Mouse (Mus musculus) thymus, postnatal 0 days (tissue): ENCODE results near the gene Nup210l. TPM values are rescaled to one million over a fixed set of nuclear protein-coding genes. Genes with fewer than 3 reads are reported as not detected.
"Not testable (repeated sequence)": the region's sequence is repeated elsewhere in the genome, so short reads cannot be mapped to it uniquely, and the experiment has no call there.

Experiments used
- DNase-seq: peaks from one replicate; pipeline ENCODE4 v3.0.0-alpha.2; 2015; ENCODE audit warnings: low spot score
- polyA plus RNA-seq: library from polyadenylated mRNA; unstranded; fragments of >200 nt; fragmentation: Nextera tagmentation; extraction: Ambion mirVana; gene quantifications from 2 replicates; pipeline ENCODE4 v1.2.1, GENCODE M21; 2015

The Nup210l gene
- polyA plus RNA-seq, 1 experiment from 2014 or later, result 0.27 TPM

DNA sequence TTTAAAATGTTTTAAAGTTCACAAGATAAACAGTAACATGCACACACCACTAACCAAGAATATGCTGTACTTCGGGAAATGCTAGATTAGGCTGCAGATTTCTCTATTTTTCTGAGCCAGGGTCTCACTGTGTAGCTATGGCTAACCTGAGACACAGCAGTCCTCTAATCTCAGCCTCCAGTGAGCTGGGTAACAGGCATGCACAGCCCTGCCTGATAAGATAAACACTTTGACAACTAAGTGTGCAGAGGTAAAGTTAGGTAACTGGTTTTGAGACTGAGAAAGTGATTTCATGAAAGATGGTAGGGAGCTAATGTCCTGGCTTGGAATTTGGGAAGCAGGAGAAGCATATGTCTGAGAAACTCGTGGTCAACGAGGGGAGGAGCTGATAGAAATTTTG, 9.5 kb upstream of the Nup210l start:
- DNase-seq, result no peak

DNA sequence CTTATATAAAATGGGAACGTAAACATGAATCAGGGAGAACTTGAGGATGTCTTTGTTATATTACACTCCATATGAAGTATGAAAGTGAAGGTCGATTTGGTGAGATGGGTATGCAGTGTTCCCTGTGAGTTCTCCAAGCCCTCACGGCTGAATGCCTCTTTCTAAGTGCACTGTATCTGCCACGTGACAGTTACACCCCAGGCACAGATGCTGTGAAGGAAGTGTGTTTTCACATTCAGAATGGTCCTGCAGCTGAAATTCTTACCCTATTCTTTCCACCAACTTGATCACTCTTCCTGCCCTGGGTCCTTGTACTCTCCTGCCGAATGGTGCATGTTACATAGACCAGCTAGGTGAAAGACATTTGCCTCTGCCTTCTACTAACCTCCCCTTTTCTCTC, 6.0 kb upstream of the Nup210l start:
- DNase-seq, result no peak

DNA sequence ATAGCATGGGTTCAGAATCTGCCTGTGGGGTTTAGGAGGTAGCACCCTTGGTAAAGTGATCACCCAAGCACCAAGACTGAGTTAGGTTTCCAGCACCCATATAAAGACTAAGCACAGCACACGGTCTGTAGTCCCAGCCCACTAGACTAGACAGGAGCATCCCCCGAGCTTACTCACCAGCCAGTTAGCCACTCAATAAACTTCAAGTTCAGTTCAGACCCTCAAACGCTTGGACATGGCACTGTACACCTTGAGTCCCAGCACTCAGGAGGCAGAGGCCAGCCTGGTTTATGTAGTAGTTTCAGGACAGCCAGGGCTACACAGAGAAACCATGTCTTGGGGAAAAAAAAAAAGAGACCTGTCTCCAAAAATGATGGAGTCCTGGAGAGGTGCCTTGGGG, 2.9 kb upstream of the Nup210l start:
- DNase-seq, result no peak

DNA sequence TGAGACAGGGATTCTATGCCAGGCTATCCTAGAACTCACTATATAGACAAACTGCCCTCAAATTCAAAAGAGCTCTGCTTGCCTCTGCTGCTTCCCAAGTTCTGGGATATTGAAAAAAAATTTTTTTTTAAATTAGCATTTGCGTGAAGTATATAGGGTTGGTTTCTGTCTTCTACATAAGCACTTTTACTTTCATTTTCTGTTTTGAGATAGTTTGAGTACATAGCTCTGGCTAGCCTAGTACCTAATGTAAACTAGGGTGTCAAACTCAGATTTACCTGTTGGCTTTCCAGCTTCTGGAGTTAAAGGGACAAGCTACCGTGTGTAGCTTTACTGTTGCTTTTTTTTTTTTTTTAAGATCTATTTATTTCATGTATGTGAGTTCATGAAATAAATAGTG, 2.3 kb upstream of the Nup210l start:
- no peak for DNase-seq

DNA sequence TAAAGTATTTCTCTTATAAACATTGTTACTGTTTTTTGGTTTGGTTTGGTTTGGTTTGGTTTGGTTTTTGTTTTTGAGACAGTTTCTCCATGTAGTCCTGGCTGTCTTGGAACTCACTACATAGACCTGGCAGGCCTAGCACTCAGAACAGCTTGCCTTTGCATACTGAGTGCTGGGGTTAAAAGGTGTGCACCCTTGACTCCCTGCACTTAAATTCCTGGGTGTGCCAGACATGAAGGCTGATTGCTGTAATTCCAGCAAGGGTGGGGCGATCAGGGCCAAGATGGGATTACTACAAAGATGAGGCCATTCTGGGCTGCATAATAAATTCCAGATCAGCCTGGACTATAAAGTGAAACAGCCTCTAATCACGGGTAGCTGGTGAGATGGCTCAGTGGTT, 1.7 kb upstream of the Nup210l start:
- no peak for DNase-seq

DNA sequence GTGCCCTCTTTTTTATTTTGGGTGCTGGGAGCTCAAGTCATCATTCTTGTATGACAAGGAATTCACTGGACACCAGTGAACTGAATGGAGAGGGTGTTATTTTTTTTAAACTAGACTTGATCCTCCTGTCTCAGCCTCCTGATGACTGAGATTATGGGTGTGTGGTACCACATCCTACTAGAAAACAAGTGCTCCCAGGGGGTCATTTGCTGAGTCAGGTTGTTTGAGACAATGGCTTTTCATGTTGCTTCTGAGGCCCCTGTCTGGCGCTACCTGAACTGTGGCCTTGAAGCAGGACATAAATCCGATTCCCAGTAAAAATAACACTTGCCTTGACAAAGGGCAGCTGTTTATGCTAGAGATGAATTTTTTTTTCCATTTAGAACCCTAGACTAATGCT, 756 bp upstream of the Nup210l start:
- no peak for DNase-seq

DNA sequence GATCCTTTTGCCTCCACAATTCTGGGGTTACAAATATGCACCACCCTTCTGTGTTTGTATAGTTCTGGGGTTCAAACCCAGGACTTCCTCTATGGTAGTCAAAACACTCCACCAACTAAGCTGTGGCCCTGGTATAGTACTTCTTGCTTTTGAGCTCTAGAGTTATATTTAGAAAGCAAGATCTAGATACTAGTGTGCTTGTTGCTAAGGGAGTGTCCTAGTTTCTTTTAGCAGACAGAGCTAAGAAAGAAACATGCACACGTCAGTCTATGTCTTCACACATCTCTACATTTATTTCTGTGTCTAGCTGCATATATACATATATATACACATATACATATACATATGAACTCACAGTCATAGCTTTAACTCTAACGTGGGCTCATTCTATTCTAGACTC, 7.8 kb downstream of the Nup210l start:
- no peak for DNase-seq

DNA sequence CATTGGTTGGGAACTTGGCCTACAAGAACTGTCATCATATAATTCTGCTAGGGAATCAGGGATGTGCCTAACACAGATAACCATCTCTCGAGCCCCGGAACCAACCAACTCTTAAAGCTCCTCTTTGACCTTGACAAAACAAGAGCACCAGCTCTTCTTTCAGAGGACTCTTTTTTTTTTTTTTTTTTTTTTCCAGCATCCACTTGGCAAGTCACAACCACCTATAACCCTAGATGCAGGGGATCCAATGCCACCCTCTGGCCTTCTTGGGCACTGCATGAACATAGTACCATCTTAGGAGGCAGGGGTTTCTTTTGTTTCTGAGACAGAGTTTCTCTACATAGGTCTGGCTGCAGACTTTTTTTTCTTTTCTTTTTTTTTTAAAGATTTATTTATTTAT, 10.4 kb downstream of the Nup210l start:
- peak; percentile 7 for DNase-seq

DNA sequence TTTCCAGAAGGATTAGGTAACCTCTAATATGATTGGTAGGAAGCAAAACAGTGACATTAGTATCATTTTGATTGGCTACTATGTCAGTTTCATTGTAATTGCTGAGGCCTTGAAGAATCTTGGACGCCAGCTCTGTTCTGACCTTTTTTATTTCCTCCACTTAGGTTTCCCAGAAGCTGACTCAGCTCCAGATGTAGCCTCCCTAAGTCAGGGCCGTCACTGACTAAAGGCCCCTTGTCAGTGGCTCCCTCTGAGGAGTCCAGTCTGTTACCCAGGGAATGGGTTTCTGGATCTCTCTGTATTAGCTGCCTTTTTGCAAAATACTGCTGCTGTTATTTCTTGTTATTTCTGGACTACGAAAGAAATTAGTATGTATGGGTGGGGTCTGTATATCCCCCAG, 11.6 kb downstream of the Nup210l start:
- DNase-seq, result no peak

DNA sequence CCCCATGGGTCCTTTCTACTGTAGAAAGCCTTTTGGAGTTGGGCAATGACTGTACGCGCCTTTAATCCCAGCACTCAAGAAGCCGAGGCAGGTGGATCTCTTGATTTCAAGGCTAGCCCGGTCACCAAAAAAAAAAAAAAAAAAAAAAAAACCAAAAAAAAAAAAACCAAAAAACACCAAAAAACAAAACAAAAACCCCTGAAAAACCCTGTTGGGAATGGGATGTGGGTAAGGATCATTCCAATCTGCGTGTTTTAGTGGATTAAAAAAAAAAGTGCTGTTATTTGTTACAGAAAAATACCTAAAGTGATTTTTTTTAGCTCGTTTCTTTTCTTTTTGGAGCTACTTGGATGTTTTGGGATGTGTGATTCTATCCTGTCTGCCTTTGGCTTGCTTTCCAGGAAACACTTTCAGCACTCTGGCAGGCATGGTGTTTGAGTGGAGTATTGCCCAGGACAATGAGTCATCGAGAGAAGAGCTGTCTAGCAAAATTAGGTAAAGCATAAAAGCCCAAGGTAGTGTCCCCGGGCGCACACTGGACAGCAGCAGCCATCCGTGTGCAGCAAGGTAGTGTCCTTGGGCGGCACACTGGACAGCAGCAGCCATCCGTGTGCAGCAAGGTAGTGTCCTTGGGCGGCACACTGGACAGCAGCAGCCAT, 14.3 kb downstream of the Nup210l start:
- DNase-seq, result no peak

DNA sequence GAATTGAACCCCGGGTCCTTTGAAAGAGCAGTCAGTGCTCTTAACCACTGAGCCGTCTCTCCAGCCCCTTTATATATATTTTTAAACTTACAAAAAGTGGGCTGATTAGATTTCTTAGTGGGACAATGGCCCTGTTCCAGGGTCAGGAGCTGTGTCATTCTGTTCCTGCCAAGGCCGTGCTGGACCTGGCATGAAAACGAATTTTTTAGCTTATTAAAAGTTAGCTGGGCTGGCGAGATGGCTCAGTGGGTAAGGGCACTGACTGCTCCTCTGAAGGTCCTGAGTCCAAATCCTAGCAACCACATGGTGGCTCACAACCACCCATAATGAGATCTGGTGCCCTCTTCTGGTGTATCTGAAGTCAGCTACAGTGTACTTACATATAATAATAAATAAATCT, 18.1 kb downstream of the Nup210l start:
- DNase-seq, result not testable (repeated sequence)

DNA sequence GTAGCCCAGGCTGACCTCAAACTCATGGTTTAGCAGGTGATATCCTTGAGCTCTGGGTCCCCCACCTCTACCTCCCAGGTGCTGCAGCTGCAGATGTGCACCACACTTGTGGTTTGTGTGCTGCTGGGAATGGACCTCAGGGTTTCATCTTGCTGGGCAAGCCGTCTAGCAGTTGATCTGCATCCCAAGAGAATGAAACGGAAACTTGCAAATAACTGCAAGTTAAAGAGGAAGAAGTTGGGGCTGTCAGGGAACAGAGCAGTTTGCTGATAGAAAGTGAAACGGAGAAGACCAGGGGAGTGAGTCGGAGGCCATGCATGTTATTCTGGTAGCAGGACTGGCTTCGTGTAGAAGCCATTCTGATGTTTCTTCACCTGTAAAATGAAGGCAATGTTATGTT, 21.8 kb downstream of the Nup210l start:
- DNase-seq, result peak; percentile 14

DNA sequence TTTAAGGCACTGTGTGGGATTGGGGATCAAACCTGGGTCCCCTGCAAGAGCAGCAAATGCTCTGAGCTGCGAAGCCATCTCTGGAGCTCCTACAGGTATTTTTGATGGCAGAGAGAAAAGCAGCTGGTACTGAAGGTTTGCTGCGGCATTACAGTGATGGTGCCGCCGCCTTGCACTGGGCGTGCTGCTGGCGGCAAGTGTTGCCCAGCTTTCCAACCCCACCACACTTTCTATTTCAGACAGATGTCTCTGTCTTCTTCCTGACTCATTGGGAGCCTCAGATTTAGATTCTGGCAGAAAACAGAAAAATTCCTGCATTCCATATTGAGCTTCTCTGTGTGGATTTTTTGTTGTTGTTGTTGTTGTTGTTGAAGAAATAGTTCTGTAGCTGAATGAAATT, 23.9 kb downstream of the Nup210l start:
- DNase-seq, result no peak

DNA sequence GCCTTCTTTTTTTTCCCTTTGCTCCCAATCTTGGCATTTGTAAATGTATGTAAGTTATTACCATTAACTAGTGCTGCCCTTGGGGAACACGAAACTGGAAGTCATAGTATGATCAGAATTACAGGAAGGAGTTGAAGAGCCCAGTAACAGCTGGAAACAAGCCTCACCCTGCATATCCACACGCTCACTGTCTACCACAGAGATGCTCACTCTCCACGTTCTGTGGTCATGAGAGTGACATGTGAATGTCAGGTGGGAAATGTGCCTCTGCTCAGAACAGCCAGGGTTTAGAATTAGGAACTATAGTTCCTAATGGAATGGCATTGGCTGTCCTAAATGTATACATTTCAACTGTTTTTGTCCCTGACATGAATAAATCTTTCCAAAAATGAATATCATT, 28.8 kb downstream of the Nup210l start:
- DNase-seq, result no peak

DNA sequence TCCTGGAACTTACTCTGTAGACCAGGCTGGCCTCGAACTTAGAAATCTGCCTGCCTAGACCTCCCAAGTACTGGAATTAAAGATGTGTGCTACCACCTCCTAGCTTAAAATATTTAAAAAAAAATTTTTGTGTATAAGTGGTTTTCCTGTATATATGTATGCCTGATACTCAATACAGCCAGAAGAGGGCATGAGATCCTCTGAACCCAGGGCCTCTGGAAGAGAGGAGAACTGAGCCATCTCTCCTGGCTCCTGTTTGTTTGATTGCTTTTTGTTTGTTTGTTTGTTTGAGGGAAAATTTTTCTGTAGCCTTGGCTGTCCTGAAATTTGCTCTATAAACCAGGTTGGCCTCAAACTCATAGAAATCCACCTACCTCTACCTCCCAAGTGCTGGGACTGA, 29.4 kb downstream of the Nup210l start:
- no peak for DNase-seq

DNA sequence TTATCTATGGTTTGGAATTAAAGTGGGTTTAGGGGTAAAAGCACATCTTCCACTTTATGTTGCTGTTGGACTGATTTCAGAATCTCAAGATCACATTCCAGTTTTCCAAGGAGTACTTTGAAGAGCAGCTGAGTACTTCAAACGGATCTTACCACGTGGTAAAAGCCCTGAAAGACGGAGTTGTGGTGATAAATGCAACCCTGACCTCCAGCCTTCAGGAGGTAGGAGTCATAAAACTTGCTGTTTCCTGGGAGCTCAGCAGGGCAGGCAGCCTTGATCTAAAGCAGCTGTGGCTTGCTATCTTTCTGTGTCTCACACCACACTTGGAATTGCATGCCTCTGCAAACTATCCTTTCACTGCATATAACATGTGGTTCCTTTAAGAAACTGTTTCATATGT, 30.6 kb downstream of the Nup210l start:
- no peak for DNase-seq

DNA sequence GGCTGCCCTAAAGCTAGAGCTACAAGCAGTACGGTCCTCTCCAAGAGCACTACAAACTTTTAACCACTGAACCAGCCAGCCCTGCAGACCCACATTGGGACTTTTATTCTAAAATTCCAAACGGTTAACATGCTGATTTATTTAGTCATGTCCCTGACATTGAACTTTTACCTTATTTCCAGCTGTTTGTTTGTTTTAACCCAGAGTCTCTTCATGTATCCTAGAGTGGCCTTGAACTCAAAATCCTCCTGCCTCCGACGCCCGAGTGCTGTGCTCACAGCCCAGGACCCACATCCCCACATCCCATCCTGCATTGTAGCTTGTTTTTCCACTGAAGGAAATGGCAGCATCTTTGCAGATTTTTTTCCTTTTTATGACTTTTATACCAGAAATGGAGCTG, 31.1 kb downstream of the Nup210l start:
- no peak for DNase-seq

DNA sequence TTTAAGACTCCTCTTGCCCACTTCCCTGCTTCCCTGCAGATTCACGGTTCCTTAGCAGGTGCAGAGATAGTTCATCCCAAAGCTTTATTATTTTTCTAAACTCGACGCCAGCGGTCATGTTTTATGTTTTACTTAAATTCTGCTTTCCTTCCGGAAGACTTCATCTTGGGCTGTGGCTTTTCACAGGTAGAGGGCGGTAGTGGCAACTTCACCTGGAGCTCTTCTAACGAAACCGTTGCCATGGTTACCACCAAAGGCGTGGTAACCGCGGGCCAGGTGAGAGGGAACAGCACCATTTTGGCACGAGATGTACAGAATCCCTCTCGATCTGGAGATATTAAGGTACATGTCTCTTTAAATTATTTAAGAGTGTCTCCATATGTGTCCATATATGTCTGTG, 32.7 kb downstream of the Nup210l start:
- DNase-seq, result peak; percentile 58

DNA sequence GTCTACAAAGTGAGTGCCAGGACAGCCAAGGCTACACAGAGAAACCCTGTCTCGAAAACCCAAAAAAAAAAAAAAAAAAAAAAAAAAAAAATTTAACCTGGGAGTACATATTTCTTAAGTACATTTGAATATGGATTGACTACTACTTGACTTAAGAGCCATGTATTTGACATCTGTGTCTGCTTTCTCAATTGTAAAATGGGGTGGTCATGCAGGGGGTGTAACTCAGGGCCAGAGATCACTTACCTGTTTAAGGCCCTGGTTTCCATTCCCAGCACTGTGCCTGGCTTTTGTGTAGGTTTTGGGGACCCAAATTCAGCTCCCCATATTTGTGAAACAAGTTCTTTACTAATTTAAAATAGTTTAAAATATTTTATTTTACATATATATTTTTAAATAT, 33.7 kb downstream of the Nup210l start:
- no peak for DNase-seq

DNA sequence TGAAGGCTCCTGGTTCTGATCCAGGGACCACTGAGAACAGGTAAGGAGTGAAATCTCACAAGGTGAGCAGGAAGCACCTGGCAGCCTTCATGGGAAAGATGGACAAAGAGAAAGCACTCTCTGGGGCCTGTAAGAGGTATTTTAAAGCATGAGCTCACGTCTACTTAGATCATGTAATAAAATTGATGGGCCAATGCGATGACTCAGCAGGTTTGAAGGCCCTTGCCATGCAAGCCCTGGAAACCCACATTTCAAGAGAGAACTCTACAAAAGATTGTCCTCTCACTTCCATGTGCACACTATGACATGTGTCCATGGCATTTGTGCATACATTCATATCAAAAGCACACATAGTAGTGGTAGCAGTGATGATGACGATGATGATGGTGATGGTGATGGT, 36.0 kb downstream of the Nup210l start:
- DNase-seq, result no peak

DNA sequence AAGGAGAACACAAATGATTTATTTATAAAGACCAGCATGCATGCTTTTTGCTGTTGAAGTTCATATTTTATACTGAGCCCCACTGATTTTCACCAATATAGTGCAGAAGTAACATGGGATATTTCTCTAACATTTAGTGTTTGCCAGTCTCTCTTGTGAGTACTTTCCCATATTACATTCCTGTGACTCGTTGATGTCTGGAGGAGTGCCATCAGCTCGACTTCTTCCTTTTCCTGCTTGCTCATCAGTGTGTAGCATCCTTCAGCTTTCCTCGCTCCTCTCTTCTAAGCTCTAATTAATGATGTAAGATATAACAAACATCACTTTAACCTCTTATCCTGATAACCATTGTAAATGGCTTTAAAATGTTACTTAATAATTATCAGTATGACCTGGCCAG, 41.5 kb downstream of the Nup210l start:
- no peak for DNase-seq

DNA sequence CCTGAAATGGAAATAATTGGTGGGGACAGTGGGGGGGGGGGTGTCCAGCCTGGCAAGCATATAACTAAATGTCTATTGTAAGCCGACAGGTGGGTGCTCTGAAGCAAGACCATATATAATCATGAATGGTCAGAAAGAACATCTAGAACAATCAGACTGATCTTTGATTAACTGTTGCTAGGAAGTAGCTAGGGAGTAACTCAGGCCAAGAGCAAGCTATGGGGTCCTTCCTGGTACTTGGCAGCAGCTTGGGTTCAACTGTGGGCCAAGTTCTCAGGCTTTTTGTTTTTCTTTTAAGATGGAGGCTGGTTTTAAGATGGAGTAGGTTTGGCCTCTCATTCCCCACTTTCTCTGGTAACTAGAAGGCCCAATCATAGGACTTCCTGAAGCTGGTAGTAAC, 42.7 kb downstream of the Nup210l start:
- DNase-seq, result no peak

DNA sequence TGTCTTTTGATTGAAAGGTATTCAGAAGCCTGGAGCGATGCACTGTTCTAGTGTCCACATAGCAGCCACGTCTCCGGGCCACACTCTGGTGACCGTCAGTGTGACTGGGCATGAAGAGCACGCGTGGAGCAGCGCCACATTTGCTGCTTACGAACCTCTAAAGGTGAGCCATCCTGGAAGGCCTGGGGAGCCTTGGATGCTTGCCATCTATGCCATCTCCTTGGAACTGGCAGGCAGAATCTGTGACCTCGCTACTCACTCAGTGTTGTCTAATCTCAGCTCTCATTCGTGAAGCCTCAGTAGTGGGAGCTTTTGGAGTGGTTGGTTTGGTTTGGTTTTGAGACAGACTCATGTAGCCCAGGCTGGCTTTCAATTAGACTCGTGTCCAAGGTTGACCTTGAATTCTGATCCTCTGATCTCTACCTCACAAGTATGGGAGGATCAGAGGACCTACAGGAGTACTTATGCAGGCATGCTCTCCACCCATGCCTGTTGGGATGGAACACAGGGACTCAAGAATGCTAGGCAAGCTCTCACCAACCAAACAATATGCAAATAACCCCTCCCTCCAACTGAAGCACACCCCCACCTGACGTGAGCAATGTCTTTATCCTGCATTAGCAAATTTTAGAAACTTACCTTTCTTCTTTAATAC, 47.3 kb downstream of the Nup210l start:
- DNase-seq, result no peak

DNA sequence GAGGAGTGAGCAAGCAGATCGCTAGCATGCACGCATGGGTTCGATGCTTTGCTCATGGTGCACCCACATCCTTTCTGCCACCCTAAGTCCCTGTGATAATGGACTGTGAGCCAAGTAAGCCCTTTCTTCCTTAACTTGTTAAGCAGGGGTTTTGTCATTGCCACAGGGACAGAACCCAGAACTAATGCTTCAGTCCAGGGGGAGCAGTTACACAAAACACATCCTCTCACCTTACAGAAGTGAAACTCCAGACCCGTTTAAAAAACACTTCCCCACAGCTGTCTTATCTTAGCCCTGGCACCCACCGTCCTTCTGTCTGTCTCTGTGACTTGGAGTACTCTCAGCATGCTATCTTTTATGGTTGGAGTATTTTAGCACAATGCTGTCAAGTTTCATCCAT, 52.1 kb downstream of the Nup210l start:
- no peak for DNase-seq
